Mouse (Mus musculus) intestine, embryonic 14.5 days (tissue): ENCODE data around the gene Gata5. TPM values are rescaled to one million over a fixed set of nuclear protein-coding genes. Genes with fewer than 3 reads are reported as not detected.

Experiments used
- ATAC-seq: fragments of 200-750 bp; cut with Nextera tagmentation; replicated peaks from 2 replicates; pipeline ENCODE4 v1.8.0; 2017; ENCODE audit warnings: low read depth, moderate number of reproducible peaks, moderate TSS enrichment, moderate library complexity; ENCODE audit not compliant: low FRiP score, low TSS enrichment
- DNase-seq: peaks from one replicate; pipeline ENCODE4 v3.0.0-alpha.2; 2018; ENCODE audit warnings: low spot score
- H3K27ac ChIP-seq: fragments of 300-500 bp; sonication (generic); 2 replicates; pipeline ENCODE4 v1.5.1; 2014; ENCODE audit warnings: low read depth, mild to moderate bottlenecking, control low read depth
- H3K27me3 ChIP-seq: fragments of 300-500 bp; sonication (generic); replicated peaks from 2 replicates; pipeline ENCODE4 v1.6.1; 2014; ENCODE audit warnings: low read length, control low read depth; ENCODE audit not compliant: control insufficient read depth, insufficient read depth
- H3K36me3 ChIP-seq: fragments of 300-500 bp; sonication (generic); 2 replicates; pipeline ENCODE4 v1.6.1; 2014; ENCODE audit warnings: low read length, control low read depth; ENCODE audit not compliant: control insufficient read depth, insufficient read depth
- H3K4me1 ChIP-seq: fragments of 300-500 bp; sonication (generic); replicated peaks from 2 replicates; pipeline ENCODE4 v1.6.1; 2014; ENCODE audit warnings: low read length, control low read depth, mixed read lengths; ENCODE audit not compliant: control insufficient read depth, insufficient read depth
- H3K4me2 ChIP-seq: fragments of 300-500 bp; sonication (generic); 2 replicates; pipeline ENCODE4 v1.6.1; 2014; ENCODE audit warnings: low read length
- H3K4me3 ChIP-seq: fragments of 300-500 bp; sonication (generic); 2 replicates; pipeline ENCODE4 v1.5.1; 2014; ENCODE audit warnings: low read depth, low read length, control low read depth, mixed read lengths
- H3K9ac ChIP-seq: fragments of 300-500 bp; sonication (generic); 2 replicates; pipeline ENCODE4 v1.6.1; 2014; ENCODE audit warnings: mild to moderate bottlenecking, low read length
- H3K9me3 ChIP-seq: fragments of 300-500 bp; sonication (generic); 2 replicates; pipeline ENCODE4 v1.6.1; 2016; ENCODE audit warnings: low read length, control low read depth; ENCODE audit not compliant: control insufficient read depth
- WGBS: fragments of 180-500 bp; shearing (Covaris S2); extraction: QIAGEN DNeasy Blood & Tissue Kit; methylation state at CpG from one replicate; pipeline ENCODE4 v1.1.7; 2014; 5-methylcytosine and 5-hydroxymethylcytosine counted together
- polyA plus RNA-seq: library from polyadenylated mRNA; unstranded; fragments of >200 nt; fragmentation: Nextera tagmentation; extraction: Ambion mirVana; gene quantifications from 2 replicates; pipeline ENCODE4 v1.2.1, GENCODE M21; 2014

Gene Gata5
- polyA plus RNA-seq, 1 experiment from 2014 or later: 8.1 TPM

DNA sequence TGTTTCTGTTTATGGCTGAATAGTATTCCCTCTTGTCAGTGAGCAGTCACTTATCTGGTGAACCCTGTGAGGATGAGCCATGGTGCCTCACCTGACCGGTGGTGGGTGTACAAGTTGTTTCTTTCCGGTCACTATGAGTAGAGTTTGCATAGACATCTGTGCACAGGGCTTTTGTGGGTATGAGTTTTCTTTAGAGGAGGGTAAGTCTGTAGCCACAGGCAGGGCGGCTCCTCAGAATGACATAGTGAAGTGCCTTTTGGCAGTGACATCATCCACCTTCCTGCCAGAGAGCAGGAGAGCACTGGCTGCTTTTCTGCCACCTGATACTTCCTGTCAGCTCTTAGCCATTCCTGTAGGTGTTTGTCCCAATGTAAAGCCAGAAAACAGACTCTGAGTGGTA lies 29.0 kb downstream of the Gata5 start:
- no peak overlapping the region for H3K4me3 ChIP-seq
- H3K9me3 ChIP-seq: no peaks in the 10 kb centered on the region
- no peak overlapping the region for H3K4me2 ChIP-seq
- no peak overlapping the region for H3K9ac ChIP-seq
- no peak for ATAC-seq
- H3K27me3 ChIP-seq: no peaks in the 10 kb centered on the region
- peaks cover 7% of the 10 kb centered on the region; the same call in 1 of the 2 replicates for H3K4me1 ChIP-seq
- H3K36me3 ChIP-seq: no peaks in the 10 kb centered on the region
- H3K27ac ChIP-seq: no peak overlapping the region
- 80% methylated on average over 3 of the region's 3 CpGs for WGBS
- DNase-seq: no peak

DNA sequence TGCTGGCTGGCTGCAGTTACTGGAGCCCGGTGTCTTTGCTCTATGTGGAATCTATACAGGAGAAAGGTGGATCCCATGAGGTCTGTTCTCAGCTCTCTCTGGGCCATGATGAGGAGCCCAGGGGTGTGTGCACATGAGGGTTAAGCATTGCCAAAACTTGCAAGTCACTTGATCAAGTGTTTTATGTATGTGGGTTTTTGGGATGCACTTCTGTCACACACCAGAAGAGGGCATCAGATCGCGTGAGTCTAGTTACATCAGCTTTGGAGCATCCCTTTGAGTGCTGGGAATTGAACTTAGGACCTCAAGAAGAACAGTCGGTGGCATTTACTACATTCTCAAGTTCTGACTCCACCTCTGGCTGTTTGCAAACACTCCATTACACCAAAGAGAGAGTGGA lies 29.9 kb downstream of the Gata5 start:
- DNase-seq (no peak), ATAC-seq (no peak)
- Histone ChIP-seq H3K27me3 (no peaks in the 10 kb centered on the region), H3K36me3 (no peaks in the 10 kb centered on the region), H3K4me3 (no peak overlapping the region), H3K9me3 (no peaks in the 10 kb centered on the region), H3K9ac (no peak overlapping the region), H3K4me1 (peaks cover 7% of the 10 kb centered on the region; the same call in 1 of the 2 replicates), H3K4me2 (no peak overlapping the region), H3K27ac (no peak overlapping the region)
- 58% methylated on average over 4 of the region's 4 CpGs for WGBS

DNA sequence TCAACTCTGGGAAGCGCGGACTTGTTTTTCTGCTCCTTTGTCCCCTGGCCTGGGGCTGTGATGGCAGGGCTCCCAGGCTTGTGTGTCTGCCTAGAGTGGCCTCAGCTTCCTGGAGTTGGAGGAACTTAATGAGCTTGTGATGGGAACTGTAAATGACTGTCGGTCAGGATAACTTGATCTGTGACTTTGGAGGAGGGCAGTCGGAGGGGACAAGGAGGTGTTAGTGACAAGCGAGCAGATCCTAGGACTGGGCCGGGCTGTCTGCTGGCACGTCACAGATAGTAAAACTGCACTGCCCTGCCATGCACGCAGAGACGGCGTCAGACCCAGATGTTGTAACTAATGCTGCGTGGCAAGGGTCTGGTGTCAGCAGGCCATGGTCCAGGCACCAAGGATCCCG lies 31.0 kb downstream of the Gata5 start:
- Histone ChIP-seq H3K27ac (no peak overlapping the region), H3K9ac (no peak overlapping the region), H3K36me3 (no peaks in the 10 kb centered on the region), H3K9me3 (no peaks in the 10 kb centered on the region), H3K27me3 (no peaks in the 10 kb centered on the region), H3K4me2 (no peak overlapping the region), H3K4me1 (peaks cover 7% of the 10 kb centered on the region; the same call in 1 of the 2 replicates), H3K4me3 (no peak overlapping the region)
- DNase-seq (no peak), ATAC-seq (no peak)
- WGBS: 74% methylated on average over 12 of the region's 12 CpGs

DNA sequence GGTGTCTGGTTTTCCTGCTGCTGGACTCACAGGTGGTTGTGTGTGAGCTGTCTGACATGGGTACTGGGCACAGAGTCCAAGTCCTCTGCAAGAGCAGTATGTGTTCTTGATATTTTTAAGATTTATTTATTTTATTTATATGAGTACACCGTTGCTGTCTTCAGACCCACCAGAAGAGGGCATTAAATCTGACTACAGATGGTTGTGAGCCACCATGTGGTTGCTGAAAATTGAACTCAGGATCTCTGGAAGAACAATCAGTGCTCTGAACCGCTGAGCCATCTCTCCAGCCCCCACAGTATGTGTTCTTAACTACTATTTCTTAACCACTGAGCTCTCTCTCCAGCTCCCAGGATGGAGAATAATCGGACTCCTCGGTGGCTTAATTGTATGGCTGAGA lies 32.3 kb downstream of the Gata5 start:
- H3K4me2 ChIP-seq: no peak overlapping the region
- no peak overlapping the region for H3K4me3 ChIP-seq
- peaks cover 7% of the 10 kb centered on the region; the same call in 1 of the 2 replicates for H3K4me1 ChIP-seq
- 82% methylated on average over 4 of the region's 4 CpGs for WGBS
- no peak overlapping the region for H3K27ac ChIP-seq
- H3K27me3 ChIP-seq: no peaks in the 10 kb centered on the region
- no peak for DNase-seq
- no peak for ATAC-seq
- no peak overlapping the region for H3K9ac ChIP-seq
- H3K36me3 ChIP-seq: no peaks in the 10 kb centered on the region
- no peaks in the 10 kb centered on the region for H3K9me3 ChIP-seq

DNA sequence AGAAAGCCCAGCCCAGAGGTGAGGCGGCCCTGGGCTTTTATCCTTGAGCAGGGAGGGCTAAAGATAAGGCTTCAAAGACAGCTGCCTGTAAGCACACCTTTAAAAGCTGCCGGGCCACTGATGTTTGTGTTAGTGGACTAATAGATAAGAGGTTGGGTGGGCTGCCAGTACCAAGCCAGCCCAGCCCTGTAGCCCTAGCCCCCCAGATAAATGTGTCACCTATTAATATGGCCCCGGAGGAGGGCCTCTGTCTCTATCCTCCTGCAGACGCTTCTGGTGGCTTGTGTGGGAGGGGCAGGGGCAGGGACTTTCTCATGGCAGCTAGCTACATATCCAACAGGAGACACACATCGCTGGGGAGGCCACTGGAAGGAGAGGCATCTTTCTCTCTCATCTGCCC lies 33.7 kb downstream of the Gata5 start:
- Histone ChIP-seq H3K9me3 (no peaks in the 10 kb centered on the region), H3K27me3 (no peaks in the 10 kb centered on the region), H3K4me3 (no peak overlapping the region), H3K36me3 (no peaks in the 10 kb centered on the region), H3K4me2 (no peak overlapping the region), H3K4me1 (no peaks in the 10 kb centered on the region), H3K27ac (0 out of 2 replicates have a peak overlapping the region, but pooled peaks have one; percentile 16), H3K9ac (no peak overlapping the region)
- ATAC-seq: peak; percentile 89
- DNase-seq: no peak
- 21% methylated on average over 5 of the region's 5 CpGs for WGBS

DNA sequence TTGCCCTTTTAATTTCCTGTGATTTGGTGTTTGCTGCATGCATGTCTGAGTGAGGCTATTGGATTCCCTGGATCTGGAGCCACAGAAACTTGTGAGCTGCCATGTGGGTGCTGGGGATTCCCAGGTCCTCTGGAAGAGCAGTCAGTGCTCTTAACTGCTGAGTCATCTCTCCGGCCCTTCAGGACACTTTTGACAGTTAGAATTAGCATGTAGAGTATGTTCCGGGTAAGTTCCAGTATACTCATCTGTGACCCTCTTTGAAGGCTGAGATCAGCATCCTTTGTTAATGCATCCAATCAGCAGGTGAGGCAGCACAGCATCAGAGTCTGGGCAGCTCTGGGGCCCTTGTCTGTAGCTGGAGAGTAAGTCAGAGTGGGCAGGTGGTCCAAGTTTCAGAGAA lies 34.2 kb downstream of the Gata5 start:
- H3K4me1 ChIP-seq: no peaks in the 10 kb centered on the region
- no peaks in the 10 kb centered on the region for H3K27me3 ChIP-seq
- H3K4me3 ChIP-seq: no peak overlapping the region
- ATAC-seq (peak; percentile 48), DNase-seq (no peak)
- H3K9ac ChIP-seq: no peak overlapping the region
- no peak overlapping the region for H3K4me2 ChIP-seq
- no peaks in the 10 kb centered on the region for H3K9me3 ChIP-seq
- H3K27ac ChIP-seq: 0 out of 2 replicates have a peak overlapping the region, but pooled peaks have one; percentile 16
- 42% methylated on average over 2 of the region's 2 CpGs for WGBS
- H3K36me3 ChIP-seq: no peaks in the 10 kb centered on the region

DNA sequence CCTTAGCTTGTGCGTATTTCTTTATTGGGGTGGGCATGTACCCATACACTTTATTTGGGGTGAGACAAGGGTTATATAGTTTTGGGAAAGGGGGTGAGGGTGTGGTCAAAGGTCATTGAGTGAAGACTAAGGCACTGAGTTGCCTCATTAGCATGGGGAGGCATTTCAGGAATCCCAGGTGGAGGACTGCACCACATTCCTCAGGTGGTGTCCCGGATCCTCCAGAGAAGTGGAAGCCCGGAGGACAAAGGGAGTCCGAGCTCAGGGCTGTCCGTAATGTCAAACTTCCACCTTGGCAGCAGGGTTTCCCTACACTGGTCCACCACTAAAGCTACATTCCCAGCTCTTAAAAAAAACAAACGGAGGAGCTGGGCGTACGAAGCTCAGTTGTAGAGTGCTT lies 41.6 kb downstream of the Gata5 start:
- 64% methylated on average over 8 of the region's 8 CpGs for WGBS
- H3K4me2 ChIP-seq: no peak overlapping the region
- DNase-seq (no peak), ATAC-seq (no peak)
- H3K4me1 ChIP-seq: peaks cover 16% of the 10 kb centered on the region
- H3K27ac ChIP-seq: no peak overlapping the region
- no peaks in the 10 kb centered on the region for H3K27me3 ChIP-seq
- H3K36me3 ChIP-seq: no peaks in the 10 kb centered on the region
- H3K4me3 ChIP-seq: no peak overlapping the region
- no peak overlapping the region for H3K9ac ChIP-seq
- H3K9me3 ChIP-seq: no peaks in the 10 kb centered on the region

DNA sequence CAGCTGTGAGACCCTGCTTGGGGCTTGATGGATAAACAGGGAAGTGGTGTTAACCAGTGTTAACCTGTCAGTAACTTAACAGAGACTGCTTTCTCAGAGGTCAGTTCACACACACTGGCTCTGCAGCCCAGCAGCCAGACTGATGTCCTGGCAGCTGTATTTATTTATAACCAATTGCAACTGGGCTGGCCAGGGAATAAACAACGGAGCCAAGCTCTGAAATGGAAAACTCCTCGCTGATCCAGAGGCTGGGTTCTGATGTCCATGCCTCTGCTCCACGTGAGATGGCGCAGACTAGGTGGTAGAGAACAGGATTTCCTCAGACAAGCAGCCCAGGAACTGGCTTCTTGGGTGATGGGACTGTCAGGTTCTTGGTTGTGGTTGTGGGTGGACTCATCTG lies 42.5 kb downstream of the Gata5 start:
- peaks cover 16% of the 10 kb centered on the region for H3K4me1 ChIP-seq
- H3K27ac ChIP-seq: no peak overlapping the region
- no peak overlapping the region for H3K9ac ChIP-seq
- DNase-seq (no peak), ATAC-seq (no peak)
- H3K4me3 ChIP-seq: no peak overlapping the region
- 57% methylated on average over 4 of the region's 4 CpGs for WGBS
- H3K36me3 ChIP-seq: no peaks in the 10 kb centered on the region
- H3K27me3 ChIP-seq: no peaks in the 10 kb centered on the region
- H3K4me2 ChIP-seq: no peak overlapping the region
- no peaks in the 10 kb centered on the region for H3K9me3 ChIP-seq

DNA sequence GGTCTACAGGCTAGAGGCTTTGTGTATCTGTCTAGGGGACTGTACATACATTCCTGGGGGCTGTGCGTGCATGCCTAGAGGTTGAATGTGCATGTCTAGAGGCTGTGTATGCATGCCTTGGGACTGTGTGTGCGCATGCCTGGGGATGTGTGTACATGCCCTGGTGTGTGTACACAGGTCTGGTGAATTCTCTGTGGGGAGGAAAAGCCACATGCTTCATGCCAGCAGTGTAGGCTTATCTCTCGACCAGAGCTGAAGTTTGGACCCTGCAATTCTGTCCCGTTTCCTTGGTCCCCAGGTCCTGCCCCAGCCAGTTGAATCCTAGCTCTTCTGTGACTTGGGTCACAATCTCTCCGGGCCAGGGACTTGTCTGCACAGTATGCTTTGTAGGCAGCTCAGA lies 42.9 kb downstream of the Gata5 start:
- Histone ChIP-seq H3K27me3 (no peaks in the 10 kb centered on the region), H3K36me3 (no peaks in the 10 kb centered on the region), H3K4me2 (no peak overlapping the region), H3K4me1 (peaks cover 16% of the 10 kb centered on the region), H3K9ac (no peak overlapping the region), H3K9me3 (no peaks in the 10 kb centered on the region), H3K27ac (no peak overlapping the region), H3K4me3 (no peak overlapping the region)
- ATAC-seq (no peak; the same call in 1 of the 2 replicates), DNase-seq (no peak)
- 60% methylated on average over 5 of the region's 5 CpGs for WGBS
